Mouse (Mus musculus) heart, embryonic 11.5 days (tissue): ENCODE measurements at regions not wholly inside any gene's neighbourhood (a gene's known extent, or its start where the extent isn't known, plus 50 kb on each side); places are given as distances from the start of the nearest gene placed in this dataset.
A peak's percentile ranks its signal among the peaks of the same experiment; 100 is the strongest.

ENCODE experiments used
- ATAC-seq: fragments of 200-750 bp; cut with Nextera tagmentation; replicated peaks from 2 replicates; pipeline ENCODE4 v1.8.0; 2017; ENCODE audit warnings: moderate library complexity; ENCODE audit not compliant: insufficient number of reproducible peaks, low FRiP score, low TSS enrichment
- H3K27ac ChIP-seq: fragments of 300-500 bp; sonication (generic); 2 replicates; pipeline ENCODE4 v1.5.1; 2014; ENCODE audit warnings: mild to moderate bottlenecking, low read depth, low read length
- H3K27me3 ChIP-seq: fragments of 300-500 bp; sonication (generic); 2 replicates; pipeline ENCODE4 v1.6.1; 2014; ENCODE audit warnings: mild to moderate bottlenecking, low read length, mixed read lengths; ENCODE audit not compliant: control insufficient read depth, insufficient read depth
- H3K36me3 ChIP-seq: fragments of 300-500 bp; sonication (generic); 2 replicates; pipeline ENCODE4 v1.6.1; 2014; ENCODE audit warnings: mild to moderate bottlenecking, low read length, moderate library complexity, mixed read lengths; ENCODE audit not compliant: control insufficient read depth, insufficient read depth
- H3K4me1 ChIP-seq: fragments of 300-500 bp; sonication (generic); 2 replicates; pipeline ENCODE4 v1.6.1; 2014; ENCODE audit warnings: low read length; ENCODE audit not compliant: control insufficient read depth, insufficient read depth
- H3K4me2 ChIP-seq: fragments of 300-500 bp; sonication (generic); 2 replicates; pipeline ENCODE4 v1.6.1; 2014; ENCODE audit warnings: mild to moderate bottlenecking, moderate library complexity
- H3K4me3 ChIP-seq: fragments of 300-500 bp; sonication (generic); 2 replicates; pipeline ENCODE4 v1.5.1; 2014; ENCODE audit warnings: low read depth, low read length
- H3K9ac ChIP-seq: fragments of 300-500 bp; sonication (generic); 2 replicates; pipeline ENCODE4 v1.6.1; 2014; ENCODE audit warnings: mild to moderate bottlenecking, low read depth, low read length, moderate library complexity
- H3K9me3 ChIP-seq: fragments of 300-500 bp; sonication (generic); replicated peaks from 2 replicates; pipeline ENCODE4 v1.6.1; 2016; ENCODE audit warnings: low read length; ENCODE audit not compliant: control insufficient read depth
- WGBS: fragments of 180-500 bp; shearing (Covaris S2); extraction: QIAGEN DNeasy Blood & Tissue Kit; methylation state at CpG from one replicate; pipeline ENCODE4 v1.1.7; 2014; ENCODE audit not compliant: insufficient replicate concordance; 5-methylcytosine and 5-hydroxymethylcytosine counted together

DNA sequence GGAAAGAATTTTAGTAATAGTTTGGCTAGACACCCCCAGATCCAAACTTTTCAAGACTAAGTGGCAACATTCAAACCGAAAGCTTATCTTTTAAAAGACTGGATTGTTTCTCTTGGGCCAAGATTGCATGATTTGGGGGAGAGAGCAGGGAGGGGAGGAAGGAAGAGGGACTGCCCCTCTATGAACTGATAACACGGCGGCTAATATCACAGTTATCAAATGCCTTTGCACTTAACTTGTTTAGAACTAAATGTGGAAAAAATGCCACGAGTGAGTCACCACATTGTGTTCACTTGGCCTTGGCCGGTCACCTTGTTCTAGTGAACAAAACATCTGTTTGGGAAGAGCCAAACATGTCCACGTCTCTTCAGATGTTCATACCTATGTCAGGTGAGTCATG, 92.3 kb downstream of the Tes start:
- H3K4me1 ChIP-seq: no peaks in the 10 kb centered on the region
- no peaks in the 10 kb centered on the region for H3K9me3 ChIP-seq
- no peak for ATAC-seq
- H3K27me3 ChIP-seq: no peaks in the 10 kb centered on the region
- H3K9ac ChIP-seq: no peak overlapping the region
- no peaks in the 10 kb centered on the region for H3K36me3 ChIP-seq
- 46% methylated on average over 6 of the region's 6 CpGs for WGBS
- no peak overlapping the region for H3K4me3 ChIP-seq
- H3K4me2 ChIP-seq: no peak overlapping the region
- no peak overlapping the region for H3K27ac ChIP-seq

- Histone ChIP-seq H3K4me1 (peaks cover 6% of the 10 kb centered on the region), H3K4me3 (no peak overlapping the region), H3K9ac (no peak overlapping the region), H3K27ac (peak overlapping the region; percentile 57), H3K36me3 (no peaks in the 10 kb centered on the region), H3K27me3 (no peaks in the 10 kb centered on the region), H3K4me2 (no peak overlapping the region), H3K9me3 (no peaks in the 10 kb centered on the region)
- ATAC-seq: peak; percentile 45; the same call in 1 of the 2 replicates
- WGBS: 53% methylated on average over 18 of the region's 18 CpGs
These were observed 105.2 kb downstream of the Tes start for GRCm38 (mm10) chr6:17169971-17170781.

DNA sequence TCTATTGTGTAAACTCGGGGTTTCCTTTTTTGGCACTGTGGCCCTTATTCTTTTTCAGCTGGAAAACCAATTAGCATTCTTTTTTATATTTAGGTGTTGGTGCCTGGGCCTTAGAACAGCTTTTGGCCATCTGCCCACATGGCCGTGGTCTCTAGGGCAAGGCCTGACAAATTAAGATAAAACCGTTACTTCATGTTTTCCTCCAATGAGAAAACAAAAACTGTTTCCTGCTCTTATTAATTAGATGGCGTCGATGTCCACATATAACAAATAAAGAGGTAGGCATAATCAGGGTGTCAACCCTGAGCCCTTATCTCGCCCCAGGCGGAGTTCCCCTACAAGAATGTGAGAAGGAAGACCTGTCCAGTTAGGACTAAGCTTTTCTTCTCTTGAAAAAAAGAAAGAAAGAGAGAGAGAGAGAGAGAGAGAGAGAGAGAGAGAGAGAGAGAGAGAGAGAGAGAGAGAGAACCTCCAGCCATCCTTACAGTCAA, 105.9 kb downstream of the Tes start:
- Histone ChIP-seq H3K4me3 (no peak overlapping the region), H3K9me3 (no peaks in the 10 kb centered on the region), H3K36me3 (no peaks in the 10 kb centered on the region), H3K27ac (peak overlapping the region; percentile 68), H3K9ac (no peak overlapping the region), H3K4me2 (peak overlapping the region; percentile 47), H3K27me3 (no peaks in the 10 kb centered on the region), H3K4me1 (peaks cover 6% of the 10 kb centered on the region)
- no peak for ATAC-seq
- 47% methylated on average over 7 of the region's 7 CpGs for WGBS

- Histone ChIP-seq H3K4me2 (peak overlapping the region; percentile 47), H3K4me1 (peaks cover 6% of the 10 kb centered on the region), H3K4me3 (no peak overlapping the region), H3K9me3 (no peaks in the 10 kb centered on the region), H3K36me3 (no peaks in the 10 kb centered on the region), H3K27me3 (no peaks in the 10 kb centered on the region), H3K27ac (peak overlapping the region; percentile 68), H3K9ac (no peak overlapping the region)
- no peak for ATAC-seq
- 32% methylated on average over 17 of the region's 17 CpGs for WGBS
These were observed 106.5 kb downstream of the Tes start for GRCm38 (mm10) chr6:17171273-17172011.

DNA sequence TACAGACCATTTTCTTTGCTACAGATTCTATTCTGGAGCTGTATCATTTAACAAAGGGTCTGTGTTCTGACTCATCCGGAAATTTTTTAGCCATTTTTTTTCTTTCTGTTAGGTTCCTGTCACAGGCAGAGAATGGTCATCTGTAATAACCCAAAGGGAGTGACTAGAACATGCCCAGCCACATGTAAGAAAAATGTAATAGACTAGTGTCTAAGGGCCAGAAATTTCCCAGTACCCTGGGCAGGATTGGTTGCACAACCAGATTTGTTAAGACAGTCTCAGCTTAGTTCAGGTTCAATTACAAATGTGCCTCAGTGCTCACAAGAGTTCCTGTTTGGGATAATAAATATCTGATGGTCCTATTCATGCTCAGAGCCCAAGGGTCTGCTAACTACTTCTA, 107.1 kb downstream of the Tes start:
- H3K9me3 ChIP-seq: no peaks in the 10 kb centered on the region
- 49% methylated on average over 1 of the region's 1 CpGs for WGBS
- ATAC-seq: no peak

DNA sequence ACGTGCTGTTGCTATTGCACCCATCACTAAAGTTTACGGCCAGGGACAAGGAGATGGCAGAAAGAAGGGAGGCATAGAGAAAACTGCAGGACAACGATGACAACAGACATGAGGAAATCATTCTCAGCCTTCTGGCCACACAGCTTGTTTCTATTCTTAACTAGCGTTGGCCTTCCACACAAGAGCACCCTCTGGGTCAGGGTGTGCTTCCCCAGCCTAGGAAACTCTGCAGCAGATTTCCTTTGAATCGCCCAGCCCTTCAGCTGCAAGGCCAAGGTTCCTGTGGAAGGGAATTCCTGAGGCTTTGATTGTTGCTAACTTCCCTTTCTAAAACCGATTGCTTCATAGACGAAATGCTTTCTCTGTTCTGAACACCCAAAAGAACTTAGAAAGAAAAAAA, 103.8 kb upstream of the Cav2 start:
- Histone ChIP-seq H3K27me3 (no peaks in the 10 kb centered on the region), H3K4me1 (no peaks in the 10 kb centered on the region), H3K9ac (no peak overlapping the region), H3K4me2 (no peak overlapping the region), H3K4me3 (no peak overlapping the region), H3K9me3 (no peaks in the 10 kb centered on the region), H3K27ac (no peak overlapping the region), H3K36me3 (no peaks in the 10 kb centered on the region)
- ATAC-seq: no peak
- WGBS: 50% methylated on average over 7 of the region's 7 CpGs

More for the DNA sequence above, 107.1 kb downstream of the Tes start:
- Histone ChIP-seq H3K27me3 (no peaks in the 10 kb centered on the region), H3K4me3 (no peak overlapping the region), H3K4me2 (no peak overlapping the region), H3K9ac (no peak overlapping the region), H3K4me1 (peaks cover 6% of the 10 kb centered on the region), H3K27ac (no peak overlapping the region), H3K36me3 (no peaks in the 10 kb centered on the region)

DNA sequence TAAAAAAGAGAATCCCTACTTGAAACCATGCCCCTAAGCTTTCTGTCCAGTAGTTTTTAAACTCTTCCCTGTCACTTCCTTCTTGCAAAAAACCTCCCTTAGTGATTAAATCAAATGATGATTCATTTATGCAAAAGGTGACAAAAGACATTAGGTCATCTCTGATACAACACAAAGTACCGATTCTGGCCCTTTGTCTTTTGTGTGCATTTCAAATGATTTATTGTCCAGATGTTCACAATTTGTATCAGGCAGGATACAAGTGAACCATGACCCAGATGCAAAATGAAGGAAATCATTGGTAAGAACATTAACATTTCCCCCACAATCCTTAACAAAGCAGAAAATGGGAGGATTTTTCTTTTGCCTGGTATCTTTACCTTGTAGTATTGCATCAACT, 101.5 kb upstream of the Cav2 start:
- H3K36me3 ChIP-seq: no peaks in the 10 kb centered on the region
- H3K4me2 ChIP-seq: no peak overlapping the region
- no peak overlapping the region for H3K9ac ChIP-seq
- 63% methylated on average over 1 of the region's 1 CpGs for WGBS
- H3K4me1 ChIP-seq: no peaks in the 10 kb centered on the region
- ATAC-seq: no peak
- no peak overlapping the region for H3K27ac ChIP-seq
- no peaks in the 10 kb centered on the region for H3K9me3 ChIP-seq
- H3K4me3 ChIP-seq: no peak overlapping the region
- H3K27me3 ChIP-seq: no peaks in the 10 kb centered on the region

DNA sequence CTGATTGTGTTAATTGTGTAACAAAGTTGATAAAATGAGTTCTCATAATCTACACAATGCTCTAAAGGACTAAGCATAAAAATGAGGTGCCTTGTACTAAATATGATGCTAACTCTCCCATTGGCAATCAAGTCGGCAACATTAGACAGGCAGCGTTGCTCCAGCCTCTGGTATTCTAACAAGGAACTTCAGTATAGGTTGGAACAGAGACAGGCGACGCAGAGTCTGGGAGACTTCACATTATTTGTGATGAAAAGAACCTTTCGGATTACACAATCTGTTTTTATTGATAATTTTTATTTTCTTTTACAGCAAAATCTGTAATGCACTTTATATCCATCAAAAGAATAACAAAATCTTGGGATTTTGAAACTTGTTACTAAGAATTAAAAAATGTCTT, 94.4 kb upstream of the Cav2 start:
- H3K36me3 ChIP-seq: no peaks in the 10 kb centered on the region
- H3K4me2 ChIP-seq: no peak overlapping the region
- no peaks in the 10 kb centered on the region for H3K4me1 ChIP-seq
- no peak overlapping the region for H3K4me3 ChIP-seq
- no peak for ATAC-seq
- no peak overlapping the region for H3K9ac ChIP-seq
- no peak overlapping the region for H3K27ac ChIP-seq
- WGBS: 85% methylated on average over 5 of the region's 5 CpGs
- H3K27me3 ChIP-seq: peaks cover 2% of the 10 kb centered on the region; the same call in 1 of the 2 replicates
- H3K9me3 ChIP-seq: no peaks in the 10 kb centered on the region
